Mouse (Mus musculus) liver, embryonic 13.5 days (tissue): ENCODE measurements around the gene Nmral1. TPM values are rescaled to one million over a fixed set of nuclear protein-coding genes. Genes with fewer than 3 reads are reported as not detected.
A peak's percentile ranks its signal among the peaks of the same experiment; 100 is the strongest.
"Not testable (repeated sequence)": the region's sequence is repeated elsewhere in the genome, so short reads cannot be mapped to it uniquely, and the experiment has no call there.

Experiments
- ATAC-seq: fragments of 200-750 bp; cut with Nextera tagmentation; 2 replicates; pipeline ENCODE4 v1.8.0; 2017; ENCODE audit warnings: low read depth, mild to moderate bottlenecking, moderate number of reproducible peaks, moderate library complexity
- DNase-seq: peaks from one replicate; pipeline ENCODE4 v3.0.0; 2022
- H3K27ac ChIP-seq: fragments of 300-500 bp; sonication (generic); 2 replicates; pipeline ENCODE4 v1.5.1; 2015; ENCODE audit warnings: moderate library complexity, mild to moderate bottlenecking, inconsistent platforms
- H3K27me3 ChIP-seq: fragments of 300-500 bp; sonication (generic); 2 replicates; pipeline ENCODE4 v1.6.1; 2015; ENCODE audit warnings: mild to moderate bottlenecking, inconsistent platforms
- H3K36me3 ChIP-seq: fragments of 300-500 bp; sonication (generic); 2 replicates; pipeline ENCODE4 v1.6.1; 2015; ENCODE audit warnings: mild to moderate bottlenecking, inconsistent platforms
- H3K4me1 ChIP-seq: fragments of 300-500 bp; sonication (generic); replicated peaks from 2 replicates; pipeline ENCODE4 v1.6.1; 2015; ENCODE audit warnings: inconsistent platforms
- H3K4me2 ChIP-seq: fragments of 300-500 bp; sonication (generic); 2 replicates; pipeline ENCODE4 v1.6.1; 2015; ENCODE audit warnings: inconsistent platforms, mild to moderate bottlenecking, moderate library complexity
- H3K4me3 ChIP-seq: fragments of 300-500 bp; sonication (generic); replicated peaks from 2 replicates; pipeline ENCODE4 v1.5.1; 2015; ENCODE audit warnings: mild to moderate bottlenecking, inconsistent platforms
- H3K9ac ChIP-seq: fragments of 300-500 bp; sonication (generic); 2 replicates; pipeline ENCODE4 v1.6.1; 2015; ENCODE audit warnings: mild to moderate bottlenecking, inconsistent platforms
- H3K9me3 ChIP-seq: fragments of 300-500 bp; sonication (generic); replicated peaks from 2 replicates; pipeline ENCODE4 v1.6.1; 2016; ENCODE audit warnings: inconsistent platforms
- WGBS: fragments of 180-500 bp; shearing (Covaris S2); methylation state at CpG from one replicate; pipeline ENCODE4 v1.1.7; 2015; ENCODE audit not compliant: insufficient replicate concordance; 5-methylcytosine and 5-hydroxymethylcytosine counted together
- polyA plus RNA-seq: library from polyadenylated mRNA; unstranded; fragments of >200 nt; fragmentation: Nextera tagmentation; extraction: Ambion mirVana; gene quantifications from 2 replicates; pipeline ENCODE4 v1.2.1, GENCODE M21; 2015

Gene Nmral1
- polyA plus RNA-seq, result 48.0 and 48.2 TPM in 2 replicates

DNA sequence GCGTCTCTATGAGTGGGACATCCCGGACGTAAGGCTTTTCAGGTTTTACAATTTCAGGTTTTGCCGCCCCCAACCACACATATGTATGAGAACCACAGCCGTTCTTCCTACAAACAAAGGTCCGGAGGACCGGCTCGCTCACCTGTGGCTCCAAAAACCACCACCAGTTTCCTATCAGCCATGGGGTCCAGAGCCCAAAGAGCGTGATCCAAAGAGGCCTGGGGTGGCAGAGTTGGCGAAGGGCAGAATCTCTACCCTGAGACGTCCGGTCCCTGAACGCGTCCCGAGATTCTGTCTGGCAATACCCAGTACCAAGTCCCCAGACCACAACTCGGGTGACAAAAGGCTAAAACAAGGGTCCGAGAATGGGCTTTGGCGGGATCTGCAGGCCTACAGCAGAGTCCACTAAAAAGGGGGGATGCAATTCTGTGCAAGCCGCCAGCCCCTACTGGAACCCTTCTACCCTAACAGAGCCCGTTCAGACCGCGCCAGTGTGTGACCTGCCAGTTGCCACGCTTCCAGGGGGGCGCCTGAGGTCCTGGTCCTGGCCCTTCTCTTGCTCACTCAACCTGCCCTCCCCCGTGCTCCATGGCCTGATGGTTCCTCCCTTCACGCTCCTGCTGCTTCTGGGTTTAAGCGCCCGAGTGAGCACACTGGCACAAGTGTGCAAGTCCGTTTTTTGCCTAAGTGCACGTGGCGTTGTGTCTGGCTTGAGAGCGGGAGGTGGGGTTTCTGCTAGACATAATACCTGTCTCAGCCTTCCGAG is at the start of gene Nmral1:
Gene Nmral1, minus strand, starts transcription at position 604 of the 766 bp plus-strand sequence.
- H3K27ac ChIP-seq, result peak within 1 kb of the TSS; percentile 70
- H3K9me3 ChIP-seq, result no peaks in the 10 kb centered on the region
- DNase-seq, result peak; percentile 75
- WGBS, result 9% methylated on average over 33 of the region's 33 CpGs
- no peaks in the 10 kb centered on the region for H3K27me3 ChIP-seq
- H3K4me1 ChIP-seq, result peaks cover 42% of the 10 kb centered on the region
- peak; percentile 86 for ATAC-seq
- peak within 1 kb of the TSS; percentile 73 for H3K4me2 ChIP-seq
- H3K36me3 ChIP-seq, result peaks cover 30% of the 10 kb centered on the region
- H3K9ac ChIP-seq, result peak within 1 kb of the TSS; percentile 83
- H3K4me3 ChIP-seq, result peak within 1 kb of the TSS; percentile 75

DNA sequence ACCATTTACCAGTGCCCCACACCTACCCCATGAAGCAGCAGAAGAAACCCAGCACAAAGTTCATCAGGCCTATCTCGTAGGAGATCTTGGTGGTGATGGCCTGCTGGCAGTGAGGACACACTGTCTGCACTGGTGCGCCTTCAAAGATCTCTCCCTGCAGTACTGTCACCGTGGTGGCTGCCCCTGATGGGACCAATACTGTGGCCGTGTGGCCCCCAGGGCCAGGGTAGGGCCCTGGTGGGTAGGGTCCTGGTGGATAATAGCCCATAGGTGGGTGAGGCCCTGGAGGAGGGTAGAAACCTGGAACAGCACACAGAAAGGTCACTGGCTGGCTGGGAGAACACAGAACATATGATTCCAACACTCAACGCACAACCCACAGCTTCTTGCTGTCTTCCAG is 49.6 kb upstream of the Nmral1 start:
- Histone ChIP-seq H3K4me3 (no peak overlapping the region), H3K4me2 (no peak overlapping the region), H3K9ac (no peak overlapping the region), H3K27me3 (no peaks in the 10 kb centered on the region), H3K4me1 (peaks cover 8% of the 10 kb centered on the region), H3K9me3 (no peaks in the 10 kb centered on the region), H3K27ac (no peak overlapping the region), H3K36me3 (peaks cover 66% of the 10 kb centered on the region)
- WGBS, result 83% methylated on average over 5 of the region's 5 CpGs
- DNase-seq (no peak), ATAC-seq (peak; percentile 36; the same call in 1 of the 2 replicates)

GRCm38 (mm10) chr16:4767012-4767790 is 48.0 kb upstream of the Nmral1 start:
- ATAC-seq (no peak), DNase-seq (no peak)
- peaks cover 66% of the 10 kb centered on the region for H3K36me3 ChIP-seq
- H3K27me3 ChIP-seq, result no peaks in the 10 kb centered on the region
- H3K27ac ChIP-seq, result no peak overlapping the region
- H3K4me2 ChIP-seq, result no peak overlapping the region
- H3K9me3 ChIP-seq, result no peaks in the 10 kb centered on the region
- no peaks in the 10 kb centered on the region for H3K4me1 ChIP-seq
- H3K4me3 ChIP-seq, result no peak overlapping the region
- H3K9ac ChIP-seq, result no peak overlapping the region
- 72% methylated on average over 6 of the region's 6 CpGs for WGBS

GRCm38 (mm10) chr16:4765852-4766251 is 46.7 kb upstream of the Nmral1 start:
- DNase-seq, result no peak
- Histone ChIP-seq H3K27ac (no peak overlapping the region), H3K4me3 (no peak overlapping the region), H3K36me3 (peaks cover 66% of the 10 kb centered on the region), H3K27me3 (no peaks in the 10 kb centered on the region), H3K9me3 (no peaks in the 10 kb centered on the region), H3K9ac (no peak overlapping the region), H3K4me1 (no peaks in the 10 kb centered on the region), H3K4me2 (no peak overlapping the region)
- 84% methylated on average over 2 of the region's 2 CpGs for WGBS
- ATAC-seq, result no peak

DNA sequence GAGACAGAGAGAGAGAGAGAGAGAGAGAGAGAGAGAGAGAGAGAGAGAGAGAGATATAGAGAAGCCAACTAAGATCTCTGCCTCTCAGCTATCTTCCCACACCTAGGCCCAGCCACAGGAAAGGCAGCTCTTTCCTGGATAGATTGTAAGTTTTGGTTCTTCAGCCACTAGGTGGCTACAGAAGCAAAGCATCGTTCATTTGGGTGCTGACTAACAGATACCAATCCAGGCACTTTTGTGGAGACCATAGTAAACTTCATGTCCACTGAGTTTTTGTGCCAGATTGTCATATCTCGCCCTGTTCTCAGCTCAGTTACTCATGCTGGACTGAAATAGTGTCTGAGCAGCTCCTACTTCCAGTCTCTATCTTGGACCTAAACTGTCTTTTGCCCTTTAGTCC is 44.1 kb upstream of the Nmral1 start:
- DNase-seq (no peak), ATAC-seq (no peak)
- Histone ChIP-seq H3K4me2 (no peak overlapping the region), H3K4me3 (no peak overlapping the region), H3K4me1 (no peaks in the 10 kb centered on the region), H3K9me3 (no peaks in the 10 kb centered on the region), H3K9ac (no peak overlapping the region), H3K27me3 (no peaks in the 10 kb centered on the region), H3K27ac (no peak overlapping the region), H3K36me3 (peaks cover 40% of the 10 kb centered on the region)
- 22% methylated on average over 2 of the region's 2 CpGs for whole genome bisulfite sequencing

DNA sequence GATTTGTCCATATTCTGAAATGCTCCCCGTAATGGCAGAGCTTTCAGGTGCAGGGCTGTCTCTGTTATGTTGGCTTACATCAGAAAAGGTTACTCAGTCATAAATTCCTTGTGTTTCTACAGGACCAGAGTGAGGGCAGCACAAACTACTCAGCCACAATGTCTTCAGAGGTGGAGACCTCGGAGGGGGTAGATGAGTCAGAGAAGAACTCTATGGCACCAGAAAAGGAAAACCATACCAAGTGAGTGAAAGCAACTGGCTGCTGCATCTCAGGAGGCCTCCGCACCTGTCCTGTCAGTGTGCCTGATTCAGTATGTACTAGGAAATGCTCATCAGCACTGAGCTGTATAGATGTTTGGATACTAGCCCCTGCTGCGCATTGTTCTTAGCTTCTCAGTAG is 43.3 kb upstream of the Nmral1 start:
- peaks cover 32% of the 10 kb centered on the region for H3K36me3 ChIP-seq
- H3K27me3 ChIP-seq, result no peaks in the 10 kb centered on the region
- ATAC-seq (no peak), DNase-seq (no peak)
- H3K27ac ChIP-seq, result no peak overlapping the region
- no peak overlapping the region for H3K4me3 ChIP-seq
- H3K4me1 ChIP-seq, result peaks cover 1% of the 10 kb centered on the region; the same call in 1 of the 2 replicates
- H3K9me3 ChIP-seq, result no peaks in the 10 kb centered on the region
- no peak overlapping the region for H3K4me2 ChIP-seq
- H3K9ac ChIP-seq, result no peak overlapping the region
- WGBS, result 82% methylated on average over 4 of the region's 4 CpGs

DNA sequence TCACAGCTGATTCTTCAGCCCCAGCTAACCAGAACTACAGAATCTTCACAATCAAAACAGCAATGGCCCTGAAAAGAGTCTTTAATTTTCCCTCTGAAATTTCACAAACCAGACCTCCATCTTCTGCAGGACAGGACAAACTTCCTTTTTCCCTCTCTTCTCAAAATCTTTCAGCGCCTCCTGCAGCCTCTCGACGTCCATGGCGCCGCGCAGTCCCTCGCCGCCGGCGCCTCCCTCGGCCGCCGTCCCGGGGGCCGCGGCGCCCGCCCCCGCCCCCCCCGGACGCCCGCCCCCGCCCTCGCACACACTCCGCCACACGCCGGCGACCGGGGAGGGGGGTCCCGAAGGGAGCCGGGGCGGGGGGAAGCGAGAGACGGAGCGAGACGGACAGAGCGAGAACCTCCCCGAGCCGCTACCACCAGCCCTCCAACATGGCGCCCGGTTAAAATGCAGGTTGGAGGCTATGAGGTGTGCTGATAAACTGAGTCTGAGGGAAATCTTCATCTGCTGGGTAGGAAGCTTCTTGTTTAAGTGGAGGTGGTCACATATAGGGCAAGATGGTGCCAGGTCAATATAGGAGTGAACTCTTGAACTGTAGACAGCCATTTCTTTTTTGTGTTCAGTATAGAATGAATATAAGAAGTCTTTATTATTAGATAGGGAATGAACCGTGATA is 37.6 kb upstream of the Nmral1 start:
- DNase-seq, result peak; percentile 30
- not testable (repeated sequence) for H3K27ac ChIP-seq, H3K9me3 ChIP-seq, H3K27me3 ChIP-seq, H3K36me3 ChIP-seq
- WGBS, result 3% methylated on average over 39 of the region's 42 CpGs
- peaks cover 14% of the 10 kb centered on the region for H3K4me1 ChIP-seq
- ATAC-seq, result peak; percentile 81
- H3K4me3 ChIP-seq, result peak overlapping the region; percentile 56
- peak overlapping the region; percentile 53 for H3K9ac ChIP-seq
- peak overlapping the region; percentile 52 for H3K4me2 ChIP-seq

GRCm38 (mm10) chr16:4754045-4754444 is 34.9 kb upstream of the Nmral1 start:
- no peak for ATAC-seq
- H3K4me3 ChIP-seq, result no peak overlapping the region
- peaks cover 14% of the 10 kb centered on the region for H3K4me1 ChIP-seq
- 65% methylated on average over 3 of the region's 3 CpGs for WGBS
- no peaks in the 10 kb centered on the region for H3K9me3 ChIP-seq
- no peak for DNase-seq
- no peak overlapping the region for H3K4me2 ChIP-seq
- H3K27ac ChIP-seq, result no peak overlapping the region
- no peak overlapping the region for H3K9ac ChIP-seq
- no peaks in the 10 kb centered on the region; the same call in 1 of the 2 replicates for H3K36me3 ChIP-seq
- no peaks in the 10 kb centered on the region for H3K27me3 ChIP-seq

DNA sequence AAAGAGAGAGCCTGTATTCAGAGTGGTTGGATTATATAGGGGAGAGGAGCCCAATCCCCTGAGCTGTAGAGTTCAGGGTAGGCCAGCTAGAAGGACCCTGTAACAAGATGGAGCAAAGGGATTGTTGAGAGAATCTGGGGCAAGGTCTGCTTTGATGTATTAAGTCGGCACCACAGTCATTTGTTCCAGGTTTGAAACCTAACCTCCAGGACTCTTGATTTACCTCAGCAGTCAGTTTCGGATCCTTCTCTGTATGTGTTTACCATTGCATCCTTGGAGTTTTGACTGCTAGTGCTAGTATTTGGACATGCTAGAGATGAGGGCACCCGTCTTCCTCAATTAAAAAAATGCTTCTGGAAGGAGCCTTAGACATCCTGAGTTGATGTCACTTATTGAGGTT is 33.0 kb upstream of the Nmral1 start:
- peaks cover 10% of the 10 kb centered on the region for H3K4me1 ChIP-seq
- no peak overlapping the region for H3K9ac ChIP-seq
- no peak overlapping the region for H3K4me3 ChIP-seq
- no peak overlapping the region for H3K4me2 ChIP-seq
- no peaks in the 10 kb centered on the region for H3K9me3 ChIP-seq
- DNase-seq (no peak), ATAC-seq (no peak)
- H3K27me3 ChIP-seq, result no peaks in the 10 kb centered on the region
- WGBS, result 71% methylated on average over 3 of the region's 3 CpGs
- no peaks in the 10 kb centered on the region; the same call in 1 of the 2 replicates for H3K36me3 ChIP-seq
- no peak overlapping the region for H3K27ac ChIP-seq

GRCm38 (mm10) chr16:4742186-4742585 is 23.0 kb upstream of the Nmral1 start:
- Histone ChIP-seq H3K27ac (no peak overlapping the region), H3K9me3 (no peaks in the 10 kb centered on the region), H3K36me3 (no peaks in the 10 kb centered on the region), H3K27me3 (no peaks in the 10 kb centered on the region), H3K9ac (no peak overlapping the region), H3K4me2 (no peak overlapping the region), H3K4me3 (no peak overlapping the region), H3K4me1 (no peaks in the 10 kb centered on the region)
- DNase-seq, result no peak
- ATAC-seq, result no peak
- 96% methylated on average over 1 of the region's 1 CpGs for WGBS

- WGBS, result 54% methylated on average over 2 of the region's 2 CpGs
- H3K9me3 ChIP-seq, result no peaks in the 10 kb centered on the region
Observed at GRCm38 (mm10) chr16:4739994-4740393, 20.8 kb upstream of the Nmral1 start.

More at GRCm38 (mm10) chr16:4739994-4740393, 20.8 kb upstream of the Nmral1 start:
- no peak overlapping the region for H3K4me2 ChIP-seq
- ATAC-seq, result no peak
- H3K4me1 ChIP-seq, result no peaks in the 10 kb centered on the region
- no peaks in the 10 kb centered on the region for H3K27me3 ChIP-seq
- no peak overlapping the region for H3K9ac ChIP-seq
- no peak for DNase-seq
- H3K36me3 ChIP-seq, result no peaks in the 10 kb centered on the region
- H3K27ac ChIP-seq, result no peak overlapping the region
- H3K4me3 ChIP-seq, result no peak overlapping the region
